Mouse (Mus musculus) ES-Bruce4 (cell line): ENCODE data around the gene Evi2b.

Experiments
- CTCF ChIP-seq: IDR thresholded peaks from one replicate; pipeline ENCODE4 v1.8.1; 2011; ENCODE audit warnings: low read depth, low read length
- EP300 ChIP-seq: IDR thresholded peaks from 2 replicates; pipeline ENCODE4 v1.6.1; 2011; ENCODE audit warnings: low read depth, low read length; ENCODE audit not compliant: insufficient read depth
- POLR2A ChIP-seq: IDR thresholded peaks from one replicate; pipeline ENCODE4 v1.8.1; 2011; ENCODE audit warnings: low read length; ENCODE audit not compliant: insufficient read depth

DNA sequence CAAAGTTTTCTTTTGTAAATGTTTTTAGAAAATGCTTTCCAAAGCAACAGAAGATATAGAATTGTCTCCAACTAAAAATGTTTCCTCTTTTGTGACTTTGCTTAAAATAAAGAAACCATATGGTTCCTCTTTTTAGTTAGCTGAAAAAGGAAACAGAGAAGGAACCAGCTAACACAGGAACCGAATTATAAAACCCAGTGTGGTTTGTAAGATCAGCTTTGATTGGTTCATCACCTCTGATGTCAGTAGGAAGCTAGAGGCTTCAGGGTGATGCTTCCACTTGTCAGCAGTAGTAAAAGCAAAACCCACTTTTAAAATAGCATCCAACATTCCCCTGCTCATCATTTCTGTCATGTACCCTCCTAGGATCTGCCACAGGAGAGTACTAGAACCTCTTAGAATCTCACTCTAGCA, 3.7 kb downstream of the Evi2b start:
- TF ChIP-seq POLR2A (no peak), CTCF (no peak), EP300 (no peak)
